Comparison of ENCODE assay signal across 10 mouse cellular contexts in genomic region chr11:88146264-88147060, GRCm38 (mm10). TPM values are rescaled to one million over a fixed set of nuclear protein-coding genes. Genes with fewer than 3 reads are reported as not detected.
DNase-seq lines count a peak whose midpoint lies in the region; ATAC-seq and TF ChIP-seq lines count a peak whose summit lies in the region.
"Had no signal": no experiment of that assay in that cellular context is flagged by ENCODE, and none has a peak within 500 bp of the region (broad histone marks: within the 10 kb centered on the region; RNA-seq: fewer than 3 reads in every experiment).

No protein-coding gene starts in this region.

- TF ChIP-seq CTCF in heart, adult 2 months (IDR thresholded peaks at IDR 0.05) = no peak

- H3K9me3 ChIP-seq in lung, embryonic 15.5 days = no peaks in the 10 kb centered on the region
- no peaks in the 10 kb centered on the region for H3K9me3 ChIP-seq in forebrain, embryonic 16.5 days (ENCODE audit: control insufficient read depth, low read length)
- no peaks in the 10 kb centered on the region for H3K9me3 ChIP-seq in midbrain, embryonic 16.5 days (replicated peaks; ENCODE audit: control insufficient read depth, low read length, poor library complexity, severe bottlenecking)
- no peaks in the 10 kb centered on the region for H3K9me3 ChIP-seq in kidney, embryonic 14.5 days (ENCODE audit: control insufficient read depth, low read length)

- intact Hi-C loops in heart, adult 2 months (cut with DNase I) = no loop called here
- intact Hi-C loops in heart, postnatal 25 days (cut with DNase I) = no loop called here

- no peak overlapping the region for H3K4me3 ChIP-seq in heart, adult 2 months
- no peak overlapping the region for H3K4me3 ChIP-seq in lung, embryonic 15.5 days
- no peak overlapping the region for H3K4me3 ChIP-seq in forebrain, embryonic 16.5 days (replicated peaks; ENCODE audit: low read length)
- no peak overlapping the region for H3K4me3 ChIP-seq in midbrain, embryonic 16.5 days (ENCODE audit: low read depth, low read length)
- H3K4me3 ChIP-seq in kidney, embryonic 14.5 days (ENCODE audit: low read length) = no peak overlapping the region

- peak overlapping the region; percentile 83; the same call in 1 of the 2 replicates for H3K27ac ChIP-seq in heart, adult 2 months
- H3K27ac ChIP-seq in lung, embryonic 15.5 days = 0 out of 2 replicates have a peak overlapping the region, but pooled peaks have one; percentile 17
- H3K27ac ChIP-seq in forebrain, embryonic 16.5 days (ENCODE audit: low read length) = 0 out of 2 replicates have a peak overlapping the region, but pooled peaks have one; percentile 9
- peak overlapping the region; percentile 23 for H3K27ac ChIP-seq in midbrain, embryonic 16.5 days (ENCODE audit: low read length)
- H3K27ac ChIP-seq in kidney, embryonic 14.5 days (ENCODE audit: low read depth, low read length) = no peak overlapping the region
- H3K27ac ChIP-seq: macrophage had no signal

- no peak for ATAC-seq in lung, embryonic 15.5 days (ENCODE audit: borderline replicate concordance, extremely low read depth, low FRiP score, low TSS enrichment)
- no peak; the same call in 1 of the 2 replicates for ATAC-seq in forebrain, embryonic 16.5 days
- no peak for ATAC-seq in midbrain, embryonic 16.5 days
- no peak for ATAC-seq in kidney, embryonic 14.5 days (ENCODE audit: low FRiP score, low TSS enrichment)

- no peaks in the 10 kb centered on the region; the same call in 1 of the 2 replicates for H3K79me2 ChIP-seq in heart, adult 2 months (replicated peaks; ENCODE audit: control insufficient read depth, insufficient read depth, low read length)

- no peak overlapping the region for H3K9ac ChIP-seq in heart, adult 2 months (ENCODE audit: low read depth, low read length)
- H3K9ac ChIP-seq in lung, embryonic 15.5 days = no peak overlapping the region
- no peak overlapping the region for H3K9ac ChIP-seq in forebrain, embryonic 16.5 days (replicated peaks; ENCODE audit: low read depth, low read length)
- H3K9ac ChIP-seq in midbrain, embryonic 16.5 days (ENCODE audit: low read depth, low read length) = no peak overlapping the region
- H3K9ac ChIP-seq in kidney, embryonic 14.5 days (ENCODE audit: low read depth, low read length) = no peak overlapping the region

- TF ChIP-seq EP300 in heart, adult 2 months (IDR thresholded peaks at IDR 0.05; ENCODE audit: insufficient read depth, low read depth, low read length) = peak; percentile 35; the same call in 1 of the 2 replicates

- H3K4me1 ChIP-seq in heart, adult 2 months (ENCODE audit: control insufficient read depth, insufficient read depth, low read length) = peaks cover 43% of the 10 kb centered on the region
- H3K4me1 ChIP-seq in lung, embryonic 15.5 days = peaks cover 64% of the 10 kb centered on the region
- peaks cover 19% of the 10 kb centered on the region for H3K4me1 ChIP-seq in forebrain, embryonic 16.5 days (replicated peaks; ENCODE audit: control insufficient read depth, insufficient read depth, low read length)
- peaks cover 29% of the 10 kb centered on the region for H3K4me1 ChIP-seq in midbrain, embryonic 16.5 days (ENCODE audit: control insufficient read depth, insufficient read depth, low read length)
- H3K4me1 ChIP-seq in kidney, embryonic 14.5 days (ENCODE audit: control insufficient read depth, insufficient read depth, low read length) = peaks cover 43% of the 10 kb centered on the region

- no peak overlapping the region for H3K4me2 ChIP-seq in lung, embryonic 15.5 days
- H3K4me2 ChIP-seq in forebrain, embryonic 16.5 days (ENCODE audit: low read length) = no peak overlapping the region
- no peak overlapping the region for H3K4me2 ChIP-seq in midbrain, embryonic 16.5 days (ENCODE audit: low read length)
- H3K4me2 ChIP-seq in kidney, embryonic 14.5 days (replicated peaks; ENCODE audit: low read depth, low read length) = no peak overlapping the region

- DNase-seq in heart, adult 2 months = no peak
- DNase-seq in heart, postnatal 25 days (ENCODE audit: low spot score) = no peak
- DNase-seq in lung, postnatal 14 days = no peak
- DNase-seq in urinary bladder, postnatal 10 days (ENCODE audit: low spot score) = no peak
- DNase-seq: right cerebral cortex, postnatal 14 days had no signal

- TF ChIP-seq POLR2A in heart, adult 2 months (IDR thresholded peaks at IDR 0.05; ENCODE audit: insufficient read depth, low read depth, low read length) = no peak

- WGBS in heart, adult 2 months = 73% methylated on average over 12 of the region's 12 CpGs
- 64% methylated on average over 12 of the region's 12 CpGs for WGBS in lung, embryonic 15.5 days
- WGBS in forebrain, embryonic 16.5 days = 69% methylated on average over 12 of the region's 12 CpGs
- WGBS in midbrain, embryonic 16.5 days = 74% methylated on average over 12 of the region's 12 CpGs
- WGBS in kidney, embryonic 14.5 days = 84% methylated on average over 12 of the region's 12 CpGs

- no peaks in the 10 kb centered on the region for H3K27me3 ChIP-seq in heart, adult 2 months (ENCODE audit: control insufficient read depth, insufficient read depth, low read length)
- no peaks in the 10 kb centered on the region for H3K27me3 ChIP-seq in lung, embryonic 15.5 days
- no peaks in the 10 kb centered on the region for H3K27me3 ChIP-seq in forebrain, embryonic 16.5 days (replicated peaks; ENCODE audit: control insufficient read depth, insufficient read depth, low read length)
- H3K27me3 ChIP-seq in midbrain, embryonic 16.5 days (ENCODE audit: control insufficient read depth, insufficient read depth, low read depth, low read length) = no peaks in the 10 kb centered on the region
- H3K27me3 ChIP-seq in kidney, embryonic 14.5 days (ENCODE audit: control insufficient read depth, insufficient read depth, low read length) = no peaks in the 10 kb centered on the region

- H3K36me3 ChIP-seq in heart, adult 2 months (ENCODE audit: control insufficient read depth, insufficient read depth, low read length) = peaks cover 9% of the 10 kb centered on the region
- no peaks in the 10 kb centered on the region for H3K36me3 ChIP-seq in lung, embryonic 15.5 days
- no peaks in the 10 kb centered on the region for H3K36me3 ChIP-seq in forebrain, embryonic 16.5 days (ENCODE audit: control insufficient read depth, insufficient read depth)
- H3K36me3 ChIP-seq in midbrain, embryonic 16.5 days (ENCODE audit: control insufficient read depth, insufficient read depth, low read length) = no peaks in the 10 kb centered on the region
- no peaks in the 10 kb centered on the region for H3K36me3 ChIP-seq in kidney, embryonic 14.5 days (ENCODE audit: control insufficient read depth, insufficient read depth, low read length)

RNA-seq across cellular contexts. Expression of gene Cuedc1, which starts 48.6 kb away (rescaled TPM):
- total RNA-seq in heart, adult 2 months (2021) = 10 to 100 TPM; 49.8 to 55.0 TPM
- polyA plus RNA-seq in heart, adult 2 months (2012; rRNA removed) = 36.2 and 38.7 TPM in 2 replicates
- total RNA-seq in heart, postnatal 25 days (2021) = 10 to 100 TPM; 50.4 to 55.1 TPM
- polyA plus RNA-seq in lung, embryonic 15.5 days (2015; fragmentation: Nextera tagmentation; extraction: Ambion mirVana) = 17.7 and 19.7 TPM in 2 replicates
- polyA plus RNA-seq in forebrain, embryonic 16.5 days (2015; fragmentation: Nextera tagmentation; extraction: Ambion mirVana) = 36.0 and 40.3 TPM in 2 replicates
- polyA plus RNA-seq in midbrain, embryonic 16.5 days (2015; fragmentation: Nextera tagmentation; extraction: Ambion mirVana) = 46.1 and 54.7 TPM in 2 replicates
- polyA plus RNA-seq in kidney, embryonic 14.5 days (2014; fragmentation: Nextera tagmentation; extraction: Ambion mirVana) = 13.2 and 17.0 TPM in 2 replicates

RNA-seq across cellular contexts. Expression of gene Mrps23, which starts 57.7 kb away (rescaled TPM):
- 100 to 1,000 TPM; 303 to 314 TPM for total RNA-seq in heart, adult 2 months (2021)
- 121 and 142 TPM in 2 replicates for polyA plus RNA-seq in heart, adult 2 months (2012; rRNA removed)
- total RNA-seq in heart, postnatal 25 days (2021) = 100 to 1,000 TPM; 301 to 306 TPM
- polyA plus RNA-seq in lung, embryonic 15.5 days (2015; fragmentation: Nextera tagmentation; extraction: Ambion mirVana) = 57.4 and 59.4 TPM in 2 replicates
- polyA plus RNA-seq in forebrain, embryonic 16.5 days (2015; fragmentation: Nextera tagmentation; extraction: Ambion mirVana) = 64.9 and 68.8 TPM in 2 replicates
- 65.4 and 66.9 TPM in 2 replicates for polyA plus RNA-seq in midbrain, embryonic 16.5 days (2015; fragmentation: Nextera tagmentation; extraction: Ambion mirVana)
- 62.3 and 63.6 TPM in 2 replicates for polyA plus RNA-seq in kidney, embryonic 14.5 days (2014; fragmentation: Nextera tagmentation; extraction: Ambion mirVana)
